Mouse (Mus musculus) brain, embryonic 14.5 days (tissue): Measurements from ENCODE around the gene Stxbp6.
"Not testable (repeated sequence)": the region's sequence is repeated elsewhere in the genome, so short reads cannot be mapped to it uniquely, and the experiment has no call there.

ENCODE experiments used
- CTCF ChIP-seq: fragments of 200-500 bp; IDR thresholded peaks from 2 replicates; pipeline ENCODE4 v1.5.1; 2012; ENCODE audit warnings: inconsistent platforms, mild to moderate bottlenecking, moderate library complexity, borderline replicate concordance; ENCODE audit not compliant: insufficient read depth, insufficient read length; ENCODE audit errors: extremely low read depth
- POLR2A ChIP-seq: fragments of 200-500 bp; IDR thresholded peaks from 2 replicates; pipeline ENCODE4 v1.6.1; 2012; ENCODE audit warnings: mild to moderate bottlenecking, inconsistent platforms, borderline replicate concordance; ENCODE audit not compliant: poor library complexity, insufficient read depth, insufficient read length, severe bottlenecking; ENCODE audit errors: extremely low read depth

DNA sequence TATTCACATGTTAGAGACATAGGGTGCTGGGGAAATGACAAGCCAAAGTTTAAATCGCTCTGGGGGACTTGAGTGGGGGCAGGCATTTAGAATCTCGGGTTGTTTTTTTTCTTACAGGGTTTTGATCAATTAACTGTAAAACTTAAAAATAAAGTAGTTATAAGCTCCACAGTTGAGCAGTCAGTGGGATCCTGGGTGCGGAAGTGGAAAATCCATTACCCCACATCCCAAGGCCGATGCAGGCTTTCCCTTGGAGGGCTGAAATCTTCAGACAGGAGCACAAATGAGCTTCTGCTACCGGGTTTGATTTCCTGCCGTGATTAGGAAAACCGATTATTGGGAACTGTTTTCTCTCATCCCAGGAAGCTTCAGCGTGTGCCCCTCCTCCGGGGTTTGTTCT, 26.8 kb downstream of the Stxbp6 start:
- not testable (repeated sequence) for TF ChIP-seq POLR2A, CTCF
